Mouse (Mus musculus): Measurements from ENCODE around the gene Slc5a4b. TPM values are rescaled to one million over a fixed set of nuclear protein-coding genes. Genes with fewer than 3 reads are reported as not detected.

The Slc5a4b gene
- polyA plus RNA-seq, 1 experiment from 2014 or later, result not detected

- WGBS (ENCODE audit: missing documents), result 67% methylated on average over 4 of the region's 5 CpGs
- H3K36me3 ChIP-seq (ENCODE audit: inconsistent target), result no peaks in the 10 kb centered on the region
- H3K27ac ChIP-seq, result no peak overlapping the region
- H3K79me2 ChIP-seq (ENCODE audit: inconsistent target), result peaks cover 29% of the 10 kb centered on the region
- H3K4me3 ChIP-seq (ENCODE audit: inconsistent target), result no peak overlapping the region
These were observed 80.3 kb downstream of the Slc5a4b start for GRCm38 (mm10) chr10:76030496-76030895.

- WGBS (ENCODE audit: missing documents), result 97% methylated on average over 5 of the region's 5 CpGs
- H3K79me2 ChIP-seq (ENCODE audit: inconsistent target), result peaks cover 17% of the 10 kb centered on the region
These were observed 81.5 kb downstream of the Slc5a4b start for GRCm38 (mm10) chr10:76029276-76029675.

GRCm38 (mm10) chr10:76028396-76028795, 82.4 kb downstream of the Slc5a4b start:
- H3K79me2 ChIP-seq (ENCODE audit: inconsistent target), result peaks cover 8% of the 10 kb centered on the region
- WGBS (ENCODE audit: missing documents), result 96% methylated on average over 9 of the region's 9 CpGs
- no peaks in the 10 kb centered on the region for H3K36me3 ChIP-seq (ENCODE audit: inconsistent target)
- no peak overlapping the region for H3K27ac ChIP-seq
- H3K4me3 ChIP-seq (ENCODE audit: inconsistent target), result no peak overlapping the region

More at GRCm38 (mm10) chr10:76029276-76029675, 81.5 kb downstream of the Slc5a4b start:
- no peak overlapping the region for H3K4me3 ChIP-seq (ENCODE audit: inconsistent target)
- no peaks in the 10 kb centered on the region for H3K36me3 ChIP-seq (ENCODE audit: inconsistent target)
- no peak overlapping the region for H3K27ac ChIP-seq

GRCm38 (mm10) chr10:76028016-76028366, 82.8 kb downstream of the Slc5a4b start:
- Histone ChIP-seq H3K36me3 (ENCODE audit: inconsistent target) (no peaks in the 10 kb centered on the region), H3K27ac (no peak overlapping the region), H3K4me3 (ENCODE audit: inconsistent target) (no peak overlapping the region), H3K79me2 (ENCODE audit: inconsistent target) (peaks cover 4% of the 10 kb centered on the region)
- WGBS (ENCODE audit: missing documents), result 53% methylated on average over 3 of the region's 4 CpGs

DNA sequence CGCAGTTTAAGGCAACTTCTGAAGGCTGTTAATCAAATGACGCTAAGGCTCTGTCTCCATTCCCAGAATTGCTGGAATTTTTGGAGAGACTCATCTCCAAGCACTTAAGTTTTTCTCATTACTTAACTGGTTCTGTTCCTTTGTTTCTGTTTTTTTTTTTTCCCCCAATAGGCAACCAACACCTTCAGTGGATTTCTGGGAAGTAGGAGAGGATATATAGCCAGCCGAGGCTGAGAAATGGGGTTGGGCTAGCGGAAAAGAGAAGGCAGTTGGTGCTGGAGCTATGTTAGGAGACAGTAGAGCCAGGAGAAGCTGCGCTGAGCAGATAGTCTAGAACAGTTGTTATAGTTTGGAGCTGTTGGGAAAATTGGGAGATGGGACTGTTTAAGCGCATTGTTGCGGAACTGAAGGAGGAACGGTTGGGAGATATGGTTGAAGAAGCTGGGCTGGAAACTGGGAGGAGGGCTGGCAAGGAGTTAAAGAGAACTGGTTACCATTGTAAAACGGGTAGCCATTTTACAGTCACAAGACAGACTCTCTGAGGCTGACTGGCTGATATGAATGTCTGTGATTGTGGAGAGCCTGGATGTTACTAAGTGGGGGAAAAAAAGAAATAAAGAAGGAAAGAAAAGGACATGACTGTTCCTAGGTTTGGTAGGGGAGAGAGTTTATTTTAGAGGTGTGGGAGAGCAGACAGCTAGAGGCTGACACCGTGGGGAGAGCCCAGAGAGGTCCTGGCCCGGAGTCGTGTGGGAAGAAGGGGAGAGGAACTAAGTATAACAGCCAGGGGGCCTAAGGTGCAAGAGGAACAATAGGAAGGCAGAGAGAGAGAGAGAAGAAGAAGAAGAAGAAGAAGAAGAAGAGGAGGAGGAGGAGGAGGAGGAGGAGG, 83.4 kb downstream of the Slc5a4b start:
- no peak overlapping the region for H3K27ac ChIP-seq
- H3K4me3 ChIP-seq (ENCODE audit: inconsistent target), result no peak overlapping the region
- no peaks in the 10 kb centered on the region for H3K36me3 ChIP-seq (ENCODE audit: inconsistent target)
- no peaks in the 10 kb centered on the region for H3K79me2 ChIP-seq (ENCODE audit: inconsistent target)
- 73% methylated on average over 12 of the region's 12 CpGs for WGBS (ENCODE audit: missing documents)

DNA sequence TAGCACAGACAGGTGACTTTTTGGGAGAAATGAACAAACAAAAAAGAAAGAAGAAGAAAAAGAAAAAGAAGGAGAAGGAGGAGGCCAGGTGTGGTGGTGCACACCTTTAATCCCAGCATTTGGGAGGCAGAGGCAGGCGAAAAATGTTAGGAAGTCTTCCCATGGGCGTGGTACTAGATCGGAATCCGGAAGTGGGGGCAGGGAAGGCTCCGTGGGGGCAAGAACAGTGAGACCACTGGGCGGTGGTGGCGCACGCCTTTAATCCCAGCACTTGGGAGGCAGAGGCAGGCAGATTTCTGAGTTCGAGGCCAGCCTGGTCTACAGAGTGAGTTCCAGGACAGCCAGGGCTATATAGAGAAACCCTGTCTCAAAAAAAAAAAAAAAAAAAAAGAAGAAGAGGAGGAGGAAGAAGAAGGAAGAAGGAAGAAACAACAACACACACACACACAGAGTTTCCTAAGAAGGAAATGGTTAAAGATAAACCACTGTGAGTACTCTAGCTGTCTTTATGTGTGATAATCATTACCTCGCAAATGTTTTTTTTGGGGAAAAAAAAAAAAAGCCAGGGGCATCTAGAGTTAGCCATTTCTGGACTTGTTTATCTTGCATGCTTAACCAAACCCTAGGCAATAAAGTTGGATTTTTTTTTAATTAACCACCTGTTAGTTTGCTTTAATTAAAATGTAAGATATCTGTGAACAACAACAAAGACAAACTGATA, 85.1 kb downstream of the Slc5a4b start:
- Histone ChIP-seq H3K36me3 (ENCODE audit: inconsistent target) (no peaks in the 10 kb centered on the region), H3K27ac (no peak overlapping the region), H3K4me3 (ENCODE audit: inconsistent target) (no peak overlapping the region), H3K79me2 (ENCODE audit: inconsistent target) (no peaks in the 10 kb centered on the region)
- WGBS (ENCODE audit: missing documents), result 100% methylated on average over 5 of the region's 10 CpGs

DNA sequence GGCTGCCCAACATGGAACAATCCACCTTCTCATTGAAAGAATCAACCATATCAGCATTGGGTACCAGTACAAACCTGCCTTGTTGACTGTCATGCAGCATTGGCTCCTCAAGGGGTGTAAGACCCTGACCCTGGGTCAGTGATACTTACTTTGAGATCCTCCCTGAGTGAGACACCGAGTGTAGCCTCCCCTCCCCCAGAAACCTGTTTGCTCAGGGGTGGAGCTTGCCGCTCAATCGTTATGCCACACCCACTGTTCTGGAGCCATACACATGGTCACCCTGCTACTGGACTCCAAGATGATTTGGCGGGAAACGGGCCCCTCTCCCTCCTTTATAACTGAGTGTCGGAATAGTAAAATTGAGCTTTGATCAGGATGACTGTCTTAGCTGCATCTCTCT, 86.8 kb downstream of the Slc5a4b start:
- no peak overlapping the region for H3K4me3 ChIP-seq (ENCODE audit: inconsistent target)
- H3K27ac ChIP-seq, result no peak overlapping the region
- H3K36me3 ChIP-seq (ENCODE audit: inconsistent target), result no peaks in the 10 kb centered on the region
- WGBS (ENCODE audit: missing documents), result 98% methylated on average over 6 of the region's 6 CpGs
- H3K79me2 ChIP-seq (ENCODE audit: inconsistent target), result no peaks in the 10 kb centered on the region

- Histone ChIP-seq H3K4me3 (ENCODE audit: inconsistent target) (no peak overlapping the region), H3K27ac (no peak overlapping the region), H3K79me2 (ENCODE audit: inconsistent target) (no peaks in the 10 kb centered on the region), H3K36me3 (ENCODE audit: inconsistent target) (no peaks in the 10 kb centered on the region)
- 55% methylated on average over 3 of the region's 3 CpGs for WGBS (ENCODE audit: missing documents)
These were observed 89.0 kb downstream of the Slc5a4b start for GRCm38 (mm10) chr10:76021728-76022127.

- 88% methylated on average over 3 of the region's 3 CpGs for WGBS (ENCODE audit: missing documents)
- Histone ChIP-seq H3K27ac (no peak overlapping the region), H3K4me3 (ENCODE audit: inconsistent target) (no peak overlapping the region), H3K79me2 (ENCODE audit: inconsistent target) (no peaks in the 10 kb centered on the region), H3K36me3 (ENCODE audit: inconsistent target) (no peaks in the 10 kb centered on the region)
These were observed 93.9 kb downstream of the Slc5a4b start for GRCm38 (mm10) chr10:76016886-76017285.

- Histone ChIP-seq H3K79me2 (ENCODE audit: inconsistent target) (no peaks in the 10 kb centered on the region), H3K4me3 (ENCODE audit: inconsistent target) (no peak overlapping the region), H3K27ac (no peak overlapping the region), H3K36me3 (ENCODE audit: inconsistent target) (no peaks in the 10 kb centered on the region)
- WGBS (ENCODE audit: missing documents), result 86% methylated on average over 6 of the region's 6 CpGs
These were observed 97.8 kb downstream of the Slc5a4b start for GRCm38 (mm10) chr10:76012922-76013321.

DNA sequence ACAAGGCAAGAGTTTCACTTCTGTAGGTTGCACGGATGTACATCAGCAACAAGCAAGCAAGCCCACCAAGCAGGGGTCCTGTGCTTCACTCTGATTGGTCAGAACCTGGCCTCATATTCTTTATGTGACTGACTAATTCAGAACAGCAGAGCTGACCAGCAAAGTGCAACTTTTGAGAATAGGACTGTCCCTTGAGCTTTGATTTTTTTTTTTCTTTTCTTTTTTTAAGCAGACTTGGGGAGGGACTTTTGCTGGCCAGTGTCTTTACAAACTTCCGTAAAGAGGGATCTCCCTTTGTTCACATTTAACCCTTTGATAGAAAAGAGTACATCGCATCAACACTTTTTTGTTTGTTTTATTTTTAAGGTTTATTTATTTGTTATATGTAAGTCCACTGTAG, 100.9 kb downstream of the Slc5a4b start:
- H3K4me3 ChIP-seq (ENCODE audit: inconsistent target), result no peak overlapping the region
- H3K36me3 ChIP-seq (ENCODE audit: inconsistent target), result no peaks in the 10 kb centered on the region
- H3K27ac ChIP-seq, result no peak overlapping the region
- no peaks in the 10 kb centered on the region for H3K79me2 ChIP-seq (ENCODE audit: inconsistent target)
- WGBS (ENCODE audit: missing documents), result 97% methylated on average over 3 of the region's 3 CpGs

Other genes with a start within 250 kb of the Slc5a4b start
- gene Derl3, start 217.5 kb downstream of the Slc5a4b start, polyA plus RNA-seq (2018), result not detected in 3 replicates
- 36.6 to 53.9 TPM (median 38.3 TPM) in 3 replicates for gene Smarcb1, start 189.3 kb downstream of the Slc5a4b start, polyA plus RNA-seq (2018)
- 7.6 to 12.8 TPM (median 11.6 TPM) in 3 replicates for gene Chchd10, start 177.8 kb downstream of the Slc5a4b start, polyA plus RNA-seq (2018)
- 0.36 to 1.3 TPM (median 1.0 TPM) in 3 replicates for gene Mmp11, start 174.5 kb downstream of the Slc5a4b start, polyA plus RNA-seq (2018)
- gene Gm867, start 170.3 kb downstream of the Slc5a4b start, polyA plus RNA-seq (2018), result not detected in 3 replicates
- gene Vpreb3, start 167.9 kb downstream of the Slc5a4b start, polyA plus RNA-seq (2018), result not detected in 3 replicates
- gene Gm5134, start 156.4 kb downstream of the Slc5a4b start, polyA plus RNA-seq (2018), result 0.07 TPM in 1 of 3 replicates, not detected in the others
- gene Zfp280b, start 78.3 kb downstream of the Slc5a4b start, polyA plus RNA-seq (2018), result 2.7 to 5.0 TPM (median 3.8 TPM) in 3 replicates
- not detected in 3 replicates for gene Slc5a4a, start 36.5 kb upstream of the Slc5a4b start, polyA plus RNA-seq (2018)
- 18.3 to 23.8 TPM (median 20.1 TPM) in 3 replicates for gene Prmt2, start 126.9 kb upstream of the Slc5a4b start, polyA plus RNA-seq (2018)
- gene S100b, start 142.9 kb upstream of the Slc5a4b start, polyA plus RNA-seq (2018), result 0.17 TPM in 1 of 3 replicates, not detected in the others
- 5.1 to 12.6 TPM (median 7.7 TPM) in 3 replicates for gene Dip2a, start 234.3 kb upstream of the Slc5a4b start, polyA plus RNA-seq (2018)